Mouse (Mus musculus) activated CD4-positive, CD25-positive, alpha-beta regulatory T cell, adult 4 months (primary cell): ENCODE data around the gene Cdk6. TPM values are rescaled to one million over a fixed set of nuclear protein-coding genes. Genes with fewer than 3 reads are reported as not detected.
A peak's percentile ranks its signal among the peaks of the same experiment; 100 is the strongest.
"Not testable (repeated sequence)": the region's sequence is repeated elsewhere in the genome, so short reads cannot be mapped to it uniquely, and the experiment has no call there.

ENCODE experiments used
- ATAC-seq: one replicate; pipeline ENCODE4 v1.8.0; 2017
- polyA plus RNA-seq, 2 experiments: library from polyadenylated mRNA; unstranded; fragments of 100-300 nt; shearing (Covaris generic); gene quantifications; one replicate each; pipeline ENCODE4 v1.2.1; 2017

Gene Cdk6
- polyA plus RNA-seq, 2 experiments from 2014 or later = 29.6 to 32.3 TPM

DNA sequence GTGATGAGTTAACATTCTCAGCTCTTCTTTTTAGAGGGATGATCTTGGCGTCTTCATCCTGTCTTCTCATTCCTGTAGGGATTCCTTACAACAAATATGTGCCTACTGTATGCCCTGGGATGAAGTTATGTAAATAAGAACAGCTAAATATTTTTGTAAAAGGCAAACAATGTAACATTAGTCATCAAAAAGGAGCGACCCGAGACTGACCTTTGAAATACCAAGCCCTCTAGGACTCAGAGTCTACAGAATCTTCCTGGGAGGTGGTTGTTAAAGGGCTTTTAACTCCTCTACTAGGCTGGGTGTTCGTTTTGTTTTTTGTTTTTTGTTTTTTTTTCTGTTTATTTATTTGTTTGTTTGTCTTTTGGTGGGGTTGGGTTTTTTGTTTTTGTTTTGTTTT is 4.3 kb downstream of the Cdk6 start:
- not testable (repeated sequence) for ATAC-seq

DNA sequence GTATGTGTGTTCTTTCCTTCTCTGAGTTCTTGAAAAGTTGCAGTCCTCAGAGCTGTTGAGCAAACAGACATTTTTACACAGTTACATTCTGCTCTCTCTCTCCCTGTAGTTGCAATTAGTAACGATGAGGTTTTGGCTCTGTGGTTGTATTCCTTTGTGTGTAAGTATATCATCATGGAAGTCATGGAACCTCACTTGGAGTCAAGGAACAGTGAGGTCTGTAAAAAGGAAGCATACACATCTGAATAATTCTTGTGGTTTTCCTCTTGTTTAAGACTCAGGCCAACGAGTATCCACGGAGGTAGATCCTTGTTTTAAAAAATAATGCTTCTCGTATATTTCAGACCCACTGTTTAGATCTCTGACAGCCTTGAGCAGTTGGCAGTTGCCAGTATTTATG is 8.1 kb downstream of the Cdk6 start:
- ATAC-seq = not testable (repeated sequence)

DNA sequence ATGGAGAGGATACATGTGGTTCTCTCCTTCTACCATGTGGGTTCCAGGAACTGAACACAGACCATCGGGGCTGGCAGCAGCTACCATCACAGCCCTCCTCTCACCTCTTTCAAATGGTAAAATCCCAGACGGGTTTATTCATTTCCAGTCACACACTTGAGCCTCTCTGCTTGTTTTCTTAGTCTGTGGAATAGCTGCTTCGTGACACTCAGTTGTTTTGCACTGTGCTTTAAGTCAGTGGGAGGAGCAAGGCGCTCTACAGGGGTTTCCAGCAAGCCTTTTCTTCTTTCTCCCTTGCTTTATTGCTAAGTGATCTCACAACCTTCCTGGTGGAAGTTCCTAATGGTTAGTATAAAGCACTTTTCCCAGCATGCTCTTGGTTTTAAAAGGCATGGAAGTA is 10.6 kb downstream of the Cdk6 start:
- not testable (repeated sequence) for ATAC-seq

DNA sequence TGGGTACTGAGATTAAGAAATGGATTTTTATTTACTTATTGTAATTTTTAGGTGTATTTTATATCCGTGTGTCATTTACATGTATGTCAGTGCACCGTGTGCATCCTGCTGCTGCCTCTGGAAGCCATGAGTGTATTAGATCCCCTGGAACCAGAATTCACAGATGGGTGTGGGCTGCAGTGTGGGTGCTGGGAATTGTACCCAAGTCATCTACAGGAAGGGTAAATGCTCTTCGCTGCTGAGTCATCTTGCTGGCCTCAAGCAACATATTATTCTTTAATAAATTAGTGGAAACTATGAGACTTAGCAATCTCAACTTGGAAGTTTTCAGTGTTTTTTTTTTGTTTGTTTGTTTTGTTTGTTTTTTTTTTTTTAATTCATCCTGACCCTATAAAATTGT is 11.0 kb downstream of the Cdk6 start:
- no peak for ATAC-seq

DNA sequence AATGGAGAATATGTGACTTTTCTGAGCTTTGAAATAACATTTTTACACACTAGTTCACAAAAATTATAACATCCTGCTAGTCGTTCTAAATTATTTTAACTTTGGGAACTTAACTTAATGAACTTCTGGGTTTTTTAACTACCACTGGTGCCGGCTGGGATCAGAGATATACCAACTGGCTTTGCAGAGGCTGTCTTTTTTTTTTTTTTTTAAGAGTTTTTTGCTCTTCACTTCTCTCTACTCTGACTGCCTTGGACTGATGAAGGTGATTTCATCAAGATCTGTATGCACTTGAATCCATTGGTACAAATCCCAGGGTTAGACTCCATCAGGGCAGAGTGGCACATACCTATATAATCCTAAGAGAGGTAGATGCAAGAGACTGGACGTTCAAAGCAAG is 11.5 kb downstream of the Cdk6 start:
- no peak for ATAC-seq

DNA sequence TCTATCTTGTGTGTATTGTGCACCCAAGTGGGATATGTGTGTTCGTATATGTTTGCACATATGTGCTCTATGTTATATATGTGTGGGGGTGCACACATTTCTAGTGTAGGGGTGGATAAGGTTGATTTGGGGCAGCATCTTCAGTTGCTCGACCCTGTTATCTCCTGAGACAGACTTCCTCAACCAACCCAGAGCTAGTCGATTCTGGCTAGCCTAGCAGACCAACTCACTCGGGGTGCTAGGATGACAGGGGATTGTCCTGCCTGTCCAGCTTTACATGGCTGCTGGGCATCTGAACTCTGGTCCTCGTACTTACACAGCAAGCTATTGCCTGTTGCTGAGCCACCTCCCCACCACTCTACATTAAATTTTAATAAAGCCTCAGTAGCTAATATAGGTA is 13.0 kb downstream of the Cdk6 start:
- ATAC-seq = no peak

DNA sequence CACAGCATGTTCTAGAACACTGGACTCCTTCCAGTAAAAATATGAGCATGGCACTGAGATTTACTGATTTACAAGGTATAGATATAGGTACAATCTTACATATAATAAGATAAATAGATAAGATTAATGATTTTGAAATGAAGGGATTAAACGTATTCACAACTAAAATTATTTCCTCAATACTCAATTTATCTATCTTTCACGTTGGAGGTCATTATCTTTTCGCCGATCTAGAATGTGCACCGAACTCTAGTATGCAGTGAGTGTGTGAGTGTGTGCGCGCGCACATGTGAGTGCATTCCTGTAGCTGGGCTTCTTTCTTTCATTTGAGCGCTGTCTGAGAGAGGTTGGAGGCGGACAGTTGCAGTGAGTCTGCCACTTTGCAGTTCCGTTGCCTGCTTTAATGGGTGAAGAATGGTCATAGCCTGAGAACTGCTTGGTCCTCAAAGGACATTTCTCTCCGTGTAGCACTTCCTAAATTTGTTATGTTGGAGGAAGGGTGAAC is 13.8 kb downstream of the Cdk6 start:
- no peak for ATAC-seq

DNA sequence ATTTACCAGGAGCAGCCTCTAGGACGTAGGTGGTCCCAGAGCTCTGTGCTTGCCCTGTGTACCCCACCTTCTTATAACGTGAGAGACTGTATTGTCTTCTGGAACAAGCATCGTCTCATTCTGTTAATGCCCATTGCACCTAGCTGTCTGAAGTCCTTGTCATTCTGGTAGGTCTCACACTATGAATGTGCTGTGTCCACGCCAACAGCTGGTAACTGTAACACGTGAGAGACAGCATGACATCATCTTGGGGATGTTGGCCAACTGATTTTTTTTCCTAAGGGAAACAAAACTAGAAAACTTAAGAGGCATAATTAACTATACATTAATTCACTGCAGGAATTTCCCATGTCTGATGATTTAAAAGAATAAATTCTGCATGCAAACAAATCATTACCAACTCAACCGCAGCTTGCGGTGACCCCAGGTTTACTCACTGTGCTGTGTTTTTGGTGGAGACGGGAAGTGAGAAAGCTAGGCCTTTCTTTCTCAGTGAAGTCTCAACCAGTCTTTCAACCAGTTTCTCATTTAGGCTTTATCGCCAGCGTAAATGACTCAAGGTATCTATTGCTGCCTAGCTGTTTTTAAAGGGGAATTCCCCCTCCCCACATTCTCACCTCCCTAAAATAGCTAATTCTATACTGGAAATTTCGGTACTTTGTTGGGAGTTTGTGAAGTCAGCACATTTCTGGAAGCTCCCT is 14.4 kb downstream of the Cdk6 start:
- ATAC-seq = peak; percentile 78

DNA sequence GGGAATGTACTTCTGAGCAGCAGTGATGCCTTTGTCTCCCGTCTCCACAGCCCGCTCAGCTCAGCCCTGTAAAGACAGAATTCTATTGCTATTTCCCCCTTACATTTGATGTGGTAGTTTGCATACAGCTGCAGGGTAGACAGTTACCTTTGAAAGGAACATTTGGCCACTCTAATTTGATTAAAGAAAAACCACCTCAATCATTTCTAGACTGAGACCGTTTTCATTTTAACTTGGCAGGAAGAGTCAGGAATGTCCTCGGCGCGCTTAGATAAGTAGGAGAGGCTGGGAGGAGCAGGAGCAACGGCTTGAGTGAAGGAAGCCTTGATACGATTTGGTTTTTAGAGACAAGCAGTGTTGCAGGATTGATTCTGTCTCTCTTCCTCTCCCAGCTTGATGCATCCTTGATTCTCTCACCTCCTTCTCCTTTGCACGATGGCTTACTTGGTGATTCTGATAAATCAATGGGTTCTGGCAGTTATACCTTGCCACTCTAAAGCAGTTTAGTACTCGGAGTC is 15.0 kb downstream of the Cdk6 start:
- ATAC-seq = peak; percentile 25

DNA sequence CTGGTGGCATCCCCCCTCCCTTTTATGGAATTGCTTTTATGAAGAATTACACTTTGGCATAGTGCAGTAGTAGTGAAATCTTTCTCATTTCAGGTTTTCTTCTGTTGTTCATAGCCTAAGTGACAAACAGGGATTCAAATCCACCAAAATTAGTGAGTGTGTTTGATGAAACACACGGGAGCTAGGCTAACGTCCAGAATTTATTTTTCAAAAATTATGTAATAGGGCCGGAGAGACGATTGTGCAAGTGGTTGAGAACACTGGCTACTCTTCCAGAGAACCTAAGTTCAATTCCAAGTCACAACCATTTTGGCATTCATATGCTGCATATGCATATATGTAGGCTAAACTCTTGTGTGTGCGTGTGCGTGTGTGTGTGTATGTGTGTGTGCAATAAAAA is 16.2 kb downstream of the Cdk6 start:
- no peak for ATAC-seq

DNA sequence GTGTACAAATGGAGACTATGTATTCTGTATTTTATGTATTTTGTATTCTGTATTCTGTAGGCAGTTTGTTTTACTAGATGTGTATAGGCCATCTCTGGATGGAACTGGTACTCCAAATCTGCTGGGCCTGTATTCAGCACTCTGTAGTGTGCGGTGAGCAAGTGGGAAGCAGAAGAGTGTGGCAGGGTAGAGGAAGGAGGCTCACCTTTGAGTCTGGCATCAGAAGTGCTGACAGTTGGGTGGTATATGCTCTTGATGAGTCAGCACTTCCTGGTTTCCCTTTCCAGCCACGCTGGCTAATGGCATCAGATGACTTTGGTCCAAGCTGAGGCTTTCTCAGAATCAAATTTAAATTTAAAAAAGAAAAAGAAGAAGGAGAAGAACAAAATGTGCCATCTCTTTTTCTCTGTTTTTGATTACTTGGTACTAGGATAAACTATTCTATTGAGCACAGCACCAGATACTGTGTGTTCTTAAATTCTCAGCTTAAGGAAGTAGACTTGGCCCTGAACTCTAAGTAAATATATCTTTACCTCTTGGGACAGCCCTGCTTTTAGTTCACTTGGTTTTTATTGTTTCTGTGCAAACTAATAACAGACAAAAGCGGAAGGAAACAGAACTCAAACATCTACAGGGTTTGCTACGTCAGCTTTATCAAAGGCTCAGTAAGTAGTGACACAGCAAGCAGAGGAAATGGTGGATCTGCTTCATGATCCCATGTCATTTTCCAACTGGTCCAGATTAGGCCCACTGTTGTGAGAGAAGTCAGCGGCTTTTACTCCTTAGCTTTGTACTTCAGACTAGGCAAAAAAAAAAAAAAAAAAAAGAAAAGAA is 17.6 kb downstream of the Cdk6 start:
- ATAC-seq = no peak

DNA sequence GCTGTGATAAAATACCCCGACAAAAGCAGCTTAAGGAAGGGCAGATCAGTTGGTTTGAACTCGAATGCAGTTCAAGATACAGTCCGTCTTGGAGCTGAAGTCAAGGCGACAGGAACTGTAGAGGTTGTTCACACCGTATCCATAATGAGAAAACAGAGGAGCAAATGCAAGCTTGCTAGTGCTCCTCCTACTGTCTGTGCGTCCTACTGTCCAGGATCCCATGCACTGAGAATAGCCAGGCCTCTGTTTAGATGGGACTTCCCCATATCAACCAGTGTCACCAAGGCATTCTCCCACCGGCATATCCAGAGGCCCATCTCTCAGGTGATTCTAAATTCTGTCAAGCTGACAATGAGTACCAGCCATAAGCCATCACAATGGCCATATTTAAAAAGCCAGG is 18.6 kb downstream of the Cdk6 start:
- ATAC-seq = no peak

DNA sequence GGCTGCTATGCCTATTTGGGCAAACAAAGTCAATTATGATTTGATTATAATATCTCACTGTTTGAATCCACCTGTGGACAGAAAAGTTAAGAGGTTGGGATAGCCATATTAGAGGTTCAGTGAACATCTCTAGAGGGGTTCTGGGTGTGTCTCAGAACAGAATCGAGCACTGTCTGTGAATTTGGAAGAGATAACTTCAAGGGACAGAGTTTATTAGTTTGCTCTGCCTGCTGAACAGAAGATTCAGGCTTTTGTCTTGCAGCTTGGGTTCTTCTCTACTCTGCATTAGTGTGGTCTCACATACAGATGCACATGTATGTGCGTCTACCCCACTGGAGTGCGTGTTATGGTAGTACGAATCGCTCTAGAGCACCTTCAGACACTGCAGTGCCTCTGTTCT is 20.0 kb downstream of the Cdk6 start:
- no peak for ATAC-seq

DNA sequence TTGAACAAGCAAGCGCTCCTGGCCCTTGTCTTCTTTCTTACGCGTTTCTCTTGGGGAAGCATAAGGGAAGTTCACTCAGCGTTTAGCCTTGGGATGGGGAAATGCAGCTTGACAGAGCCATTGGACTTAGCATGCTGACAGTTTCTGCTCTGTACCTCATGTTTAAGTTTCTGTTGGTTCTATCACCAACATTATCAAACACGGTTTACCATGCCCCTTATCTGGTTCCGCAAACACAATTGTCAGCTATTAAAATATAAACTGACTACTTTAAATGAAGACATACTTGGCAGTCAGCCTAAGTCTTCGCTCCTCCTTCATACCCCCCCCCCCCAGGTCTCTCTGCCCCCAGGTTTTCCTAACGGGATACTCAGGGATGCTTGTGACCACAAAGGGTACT is 20.8 kb downstream of the Cdk6 start:
- ATAC-seq = no peak

DNA sequence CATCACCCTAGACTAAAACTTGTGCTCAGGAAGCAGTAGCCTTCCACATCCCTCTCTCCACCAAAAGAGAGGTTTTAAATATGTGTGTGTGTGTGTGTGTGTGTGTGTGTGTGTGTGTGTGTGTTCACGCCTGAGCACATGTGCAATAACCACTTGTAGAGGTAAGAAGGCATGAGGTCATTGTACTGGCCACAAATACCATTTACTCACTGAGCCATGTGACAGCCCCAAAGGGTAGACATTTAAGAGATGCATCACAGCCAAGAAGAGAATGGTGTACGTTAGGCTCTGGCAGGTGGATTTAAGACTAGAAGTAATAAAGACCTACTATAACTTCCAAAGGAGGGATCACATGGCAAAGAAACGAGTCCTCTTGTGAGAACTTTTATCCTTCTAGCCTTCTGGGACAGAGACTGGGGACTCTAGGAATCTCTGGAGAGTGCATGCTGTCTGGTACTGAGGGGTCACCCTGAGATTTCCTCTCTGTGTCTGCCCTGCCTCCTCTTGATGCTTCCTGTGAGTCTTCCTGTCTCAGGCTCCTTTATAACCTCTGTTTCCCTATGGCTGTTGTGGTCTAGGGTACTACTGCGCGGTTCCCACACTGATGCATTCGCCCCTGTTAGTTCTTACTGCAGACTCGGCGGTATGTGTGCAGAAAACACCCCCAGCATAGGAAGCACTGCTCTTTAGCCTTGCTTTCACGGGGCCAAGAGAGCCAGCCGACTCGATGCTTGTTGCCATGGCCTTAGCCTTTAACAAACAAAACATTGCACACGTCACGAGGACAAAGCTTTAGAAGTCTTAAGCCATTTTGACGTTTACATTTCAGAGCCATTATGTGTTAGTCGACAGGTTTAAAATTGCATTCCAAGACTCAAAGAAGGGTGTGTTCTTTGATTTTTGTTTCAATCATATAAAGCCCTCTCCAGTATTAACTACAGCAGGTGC is 22.0 kb downstream of the Cdk6 start:
- no peak for ATAC-seq

DNA sequence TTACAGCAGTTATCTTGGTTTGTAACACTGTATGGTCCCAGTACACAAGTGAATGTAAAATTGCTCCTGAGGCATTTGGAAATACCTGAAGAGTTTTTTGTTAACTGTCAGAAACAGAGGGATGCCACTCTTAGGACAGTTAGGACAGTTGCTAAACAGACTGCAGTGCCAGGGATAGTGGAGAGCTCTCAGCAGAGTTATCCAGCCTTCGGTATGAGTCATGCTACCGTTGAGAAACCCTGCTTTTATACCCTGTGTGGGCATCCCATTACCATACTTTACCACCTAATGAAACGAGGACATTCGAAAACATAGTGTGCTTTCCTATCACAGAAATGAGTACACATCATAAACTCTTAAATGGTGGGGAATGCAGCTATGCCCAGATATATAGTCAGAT is 25.8 kb downstream of the Cdk6 start:
- ATAC-seq = no peak

DNA sequence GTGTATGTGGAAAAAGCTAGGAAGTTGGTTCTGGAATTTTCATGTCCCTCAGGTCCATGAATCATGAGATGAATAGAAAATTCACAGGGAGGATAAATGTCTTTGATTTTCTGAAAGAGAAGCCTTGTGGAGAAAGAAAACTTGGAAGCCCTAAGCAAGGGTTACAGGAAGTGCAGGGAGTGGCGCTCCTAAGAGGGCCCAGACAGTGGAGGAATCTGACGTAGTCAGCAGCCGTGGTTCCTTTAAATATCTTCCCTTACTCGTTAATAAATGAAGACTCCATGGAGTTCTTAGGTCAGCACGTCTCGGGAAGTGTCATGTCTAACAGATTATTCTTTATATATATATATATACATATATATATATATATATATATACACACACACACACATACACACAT is 28.0 kb downstream of the Cdk6 start:
- ATAC-seq = no peak

DNA sequence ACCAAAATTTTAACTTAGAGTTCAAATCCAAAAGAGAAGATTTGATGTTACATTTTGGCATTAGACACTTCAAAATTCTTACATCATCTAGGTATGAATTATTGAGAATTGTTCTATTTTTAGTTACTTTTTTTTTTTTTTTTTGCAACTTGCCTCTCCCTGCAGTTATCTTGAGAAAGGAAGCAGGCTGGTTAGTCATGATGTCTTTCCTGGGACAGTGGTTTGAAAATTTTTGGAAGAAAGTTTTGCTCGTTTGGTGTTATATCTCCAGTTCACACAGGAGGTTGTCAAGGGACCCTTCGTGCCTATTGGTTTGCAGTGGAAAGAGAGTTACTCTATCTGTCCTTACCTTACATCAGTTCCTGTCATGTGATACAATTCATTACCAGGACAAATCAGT is 29.9 kb downstream of the Cdk6 start:
- ATAC-seq = no peak

DNA sequence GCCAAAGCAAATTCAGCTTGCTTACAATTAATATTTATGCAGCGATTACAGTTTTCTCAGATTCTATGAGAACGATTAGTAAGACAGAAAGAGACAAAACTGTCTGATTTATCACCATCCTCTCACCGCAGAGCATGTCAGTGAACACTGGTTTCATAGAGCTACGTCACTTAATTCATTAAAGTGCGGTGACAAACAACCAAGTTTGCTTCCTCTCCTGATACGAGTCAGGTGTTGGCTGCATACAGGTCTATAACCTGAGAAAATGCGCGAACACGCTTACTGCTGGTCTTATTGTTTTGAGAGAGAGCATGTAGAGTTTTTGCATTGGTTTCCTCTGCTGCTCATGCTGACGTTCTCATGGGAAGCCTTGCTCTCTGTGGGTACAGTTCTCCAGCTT is 31.9 kb downstream of the Cdk6 start:
- peak; percentile 52 for ATAC-seq

DNA sequence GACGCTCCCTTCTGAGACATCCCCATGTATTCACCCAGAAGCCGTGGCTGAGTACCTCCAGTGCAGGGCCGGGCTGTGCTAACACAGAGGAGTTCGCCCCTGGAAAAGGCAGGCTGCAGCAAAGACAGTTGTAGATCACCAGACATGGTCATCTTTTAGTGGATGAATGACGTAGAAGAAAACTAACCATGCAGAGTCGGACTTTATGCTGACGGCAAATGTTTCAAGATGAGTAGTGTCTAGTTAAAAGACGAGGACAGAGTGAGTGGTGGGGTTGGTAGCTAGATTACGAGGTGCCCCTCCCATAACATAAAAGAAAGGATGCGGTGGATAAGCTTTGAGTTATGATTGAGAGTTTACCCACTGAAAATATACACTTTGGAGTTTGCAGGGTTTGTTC is 33.5 kb downstream of the Cdk6 start:
- no peak for ATAC-seq

DNA sequence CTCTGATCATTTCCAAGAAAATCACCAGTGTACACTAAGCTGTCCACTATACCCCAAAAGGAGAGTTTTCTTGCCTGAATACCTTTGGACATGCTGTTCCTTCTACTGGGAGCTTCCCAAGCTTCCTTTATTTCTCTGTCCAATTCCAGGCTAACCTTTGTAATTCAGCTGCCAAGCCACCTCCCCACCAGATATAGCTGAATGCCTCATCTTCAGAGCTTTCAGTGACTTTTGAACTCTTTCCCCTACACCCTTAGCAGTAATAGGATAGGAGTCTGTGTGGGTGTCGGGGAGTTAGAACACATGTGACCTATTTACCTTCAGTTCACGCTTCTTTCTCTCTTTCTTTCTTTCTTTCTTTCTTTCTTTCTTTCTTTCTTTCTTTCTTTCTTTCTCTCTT is 34.9 kb downstream of the Cdk6 start:
- ATAC-seq = no peak

DNA sequence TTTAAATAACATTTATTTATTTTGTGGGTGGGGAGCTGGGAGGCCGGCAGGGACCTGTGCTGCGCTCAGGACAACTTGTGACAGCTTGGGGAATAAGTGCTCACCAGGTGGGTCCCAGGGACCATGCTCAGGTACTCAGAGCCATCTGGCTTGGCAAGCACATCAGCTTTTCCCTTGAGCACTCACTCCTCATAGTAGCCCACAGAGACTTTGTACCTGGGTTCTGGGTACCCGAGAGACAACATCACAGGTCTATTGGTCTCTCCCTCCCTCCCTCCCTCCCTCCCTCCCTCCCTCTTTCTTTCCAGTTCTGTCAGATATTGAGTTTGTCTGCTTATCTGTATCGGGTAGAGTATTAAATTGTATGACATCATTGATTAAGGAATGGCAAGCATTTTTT is 38.0 kb downstream of the Cdk6 start:
- ATAC-seq = no peak
